Mouse (Mus musculus) heart, postnatal 10 days (tissue): Measurements from ENCODE around the gene Necap2. TPM values are rescaled to one million over a fixed set of nuclear protein-coding genes. Genes with fewer than 3 reads are reported as not detected.

Source experiments
- DNase-seq, 2 experiments: peaks; one replicate each; pipeline ENCODE4 v3.0.0; 2021
- intact Hi-C: fragments of 180-260 bp; cut with DNase I; formaldehyde crosslinking; loops from one replicate; pipeline ENCODE4 v1.15.1; 2025
- total RNA-seq, 2 experiments: library from RNA; stranded (reverse); gene quantifications; 2 replicates each; pipeline ENCODE4 v1.2.3; 2021

Necap2 gene
- total RNA-seq, 2 experiments from 2014 or later: 33.3 to 34.3 TPM

GRCm38 (mm10) chr4:141044816-141045215, 33.3 kb downstream of the Necap2 start:
- intact Hi-C loops: loop anchor here (1.0 to 2.0 kb wide), 2 partner anchors 20 to 76 kb away; no protein-coding TSS in a partner anchor
- DNase-seq: peak; percentile 59 to 77

- no peak for DNase-seq
- intact Hi-C loops: no loop called here
These were observed 37.0 kb downstream of the Necap2 start for GRCm38 (mm10) chr4:141041117-141041516.

- peak in 1 of 2 experiments; percentile 27 for DNase-seq
- intact Hi-C loops: no loop called here
These were observed 44.3 kb downstream of the Necap2 start for GRCm38 (mm10) chr4:141033606-141034549.

GRCm38 (mm10) chr4:141031733-141032132, 46.4 kb downstream of the Necap2 start:
- intact Hi-C loops: loop anchor here (1.0 kb wide), 1 partner anchor 67 kb away; no protein-coding TSS in a partner anchor
- DNase-seq: peak; percentile 84 to 90

GRCm38 (mm10) chr4:141030541-141031206, 47.5 kb downstream of the Necap2 start:
- no peak for DNase-seq
- intact Hi-C loops: loop anchor here (1.0 kb wide), 1 partner anchor 66 kb away; no protein-coding TSS in a partner anchor

- no peak for DNase-seq
- intact Hi-C loops: no loop called here
These were observed 53.2 kb downstream of the Necap2 start for GRCm38 (mm10) chr4:141024992-141025391.

- DNase-seq: no peak
These were observed 54.1 kb downstream of the Necap2 start for GRCm38 (mm10) chr4:141024052-141024451.

GRCm38 (mm10) chr4:141021614-141021929, 56.6 kb downstream of the Necap2 start:
- DNase-seq: peak in 1 of 2 experiments; percentile 37

More at GRCm38 (mm10) chr4:141024052-141024451, 54.1 kb downstream of the Necap2 start:
- intact Hi-C loops: no loop called here

GRCm38 (mm10) chr4:141020811-141021613, 57.1 kb downstream of the Necap2 start:
- intact Hi-C loops: loop anchor here (1.0 kb wide), 1 partner anchor 34 kb away; no protein-coding TSS in a partner anchor
- DNase-seq: peak; percentile 83 to 86

More at GRCm38 (mm10) chr4:141021614-141021929, 56.6 kb downstream of the Necap2 start:
- intact Hi-C loops: loop anchor here (1.0 kb wide), 1 partner anchor 34 kb away; no protein-coding TSS in a partner anchor

GRCm38 (mm10) chr4:141020220-141020619, 57.9 kb downstream of the Necap2 start:
- intact Hi-C loops: no loop called here
- DNase-seq: no peak

- intact Hi-C loops: no loop called here
- DNase-seq: no peak
These were observed 60.3 kb downstream of the Necap2 start for GRCm38 (mm10) chr4:141017657-141018436.

Other genes starting within 250 kb of the Necap2 start
- gene Padi1, start 232.6 kb downstream of the Necap2 start, total RNA-seq: not detected
- gene Padi2, start 172.0 kb downstream of the Necap2 start, total RNA-seq: 1 to 10 TPM in 1 of 2 experiments, under 1 TPM in 1; 0.65 to 1.1 TPM
- 100 to 1,000 TPM; 725 to 746 TPM for gene Sdhb, start 117.2 kb downstream of the Necap2 start, total RNA-seq
- 10 to 100 TPM; 20.0 to 24.7 TPM for gene Atp13a2, start 91.5 kb downstream of the Necap2 start, total RNA-seq
- 10 to 100 TPM; 47.6 to 53.7 TPM for gene Mfap2, start 67.9 kb downstream of the Necap2 start, total RNA-seq
- gene Crocc, start 17.8 kb downstream of the Necap2 start, total RNA-seq: 1 to 10 TPM; 7.0 to 7.4 TPM
- not detected for gene Spata21, start 10.0 kb upstream of the Necap2 start, total RNA-seq
- 100 to 1,000 TPM in 1 of 2 experiments, 10 to 100 TPM in 1; 92.4 to 108 TPM for gene Szrd1, start 61.4 kb upstream of the Necap2 start, total RNA-seq
- 10 to 100 TPM; 14.7 to 15.6 TPM for gene Fbxo42, start 69.6 kb upstream of the Necap2 start, total RNA-seq
- 1 to 10 TPM; 1.0 to 1.2 TPM for gene Rsg1, start 135.6 kb upstream of the Necap2 start, total RNA-seq
- 10 to 100 TPM; 11.6 to 14.7 TPM for gene Arhgef19, start 161.1 kb upstream of the Necap2 start, total RNA-seq
- 1 to 10 TPM; 8.1 TPM for gene Epha2, start 222.9 kb upstream of the Necap2 start, total RNA-seq